Mouse (Mus musculus) adrenal gland, adult 8-10 months (tissue): ENCODE results near the gene Ulk4. TPM values are rescaled to one million over a fixed set of nuclear protein-coding genes. Genes with fewer than 3 reads are reported as not detected.
A peak's percentile ranks its signal among the peaks of the same experiment; 100 is the strongest.
"Not testable (repeated sequence)": the region's sequence is repeated elsewhere in the genome, so short reads cannot be mapped to it uniquely, and the experiment has no call there.

ENCODE experiments used
- DNase-seq: peaks from one replicate; pipeline ENCODE4 v3.0.0; 2022
- total RNA-seq, 4 experiments: library from RNA; stranded (reverse); gene quantifications; 2 replicates each; pipeline ENCODE4 v1.2.4; 2022

The Ulk4 gene
- total RNA-seq, 4 experiments from 2014 or later: 1.7 to 4.8 (median 2.6) TPM

- no peak for DNase-seq
Measured at GRCm38 (mm10) chr9:121062671-121063070, 214.3 kb downstream of the Ulk4 start.

GRCm38 (mm10) chr9:121061820-121062623 lies 215.0 kb downstream of the Ulk4 start:
- DNase-seq: no peak

GRCm38 (mm10) chr9:121060331-121060730 lies 216.7 kb downstream of the Ulk4 start:
- DNase-seq: no peak

GRCm38 (mm10) chr9:121059286-121059685 lies 217.7 kb downstream of the Ulk4 start:
- DNase-seq: no peak

GRCm38 (mm10) chr9:121058538-121058937 lies 218.5 kb downstream of the Ulk4 start:
- DNase-seq: no peak

- DNase-seq: no peak
Measured at GRCm38 (mm10) chr9:121058116-121058515, 218.9 kb downstream of the Ulk4 start.

GRCm38 (mm10) chr9:121057401-121057800 lies 219.6 kb downstream of the Ulk4 start:
- DNase-seq: no peak

- no peak for DNase-seq
Measured at GRCm38 (mm10) chr9:121056526-121056925, 220.5 kb downstream of the Ulk4 start.

- DNase-seq: no peak
Measured at GRCm38 (mm10) chr9:121056036-121056435, 221.0 kb downstream of the Ulk4 start.

- not testable (repeated sequence) for DNase-seq
Measured at GRCm38 (mm10) chr9:121045657-121046056, 231.3 kb downstream of the Ulk4 start.

GRCm38 (mm10) chr9:121044471-121045206 lies 232.4 kb downstream of the Ulk4 start:
- no peak for DNase-seq

GRCm38 (mm10) chr9:121043021-121043420 lies 234.0 kb downstream of the Ulk4 start:
- no peak for DNase-seq

GRCm38 (mm10) chr9:121038396-121038795 lies 238.6 kb downstream of the Ulk4 start:
- no peak for DNase-seq

GRCm38 (mm10) chr9:121037975-121038374 lies 239.0 kb downstream of the Ulk4 start:
- no peak for DNase-seq

- DNase-seq: no peak
Measured at GRCm38 (mm10) chr9:121035296-121035695, 241.7 kb downstream of the Ulk4 start.

GRCm38 (mm10) chr9:121033596-121033995 lies 243.4 kb downstream of the Ulk4 start:
- no peak for DNase-seq

- no peak for DNase-seq
Measured at GRCm38 (mm10) chr9:121032322-121032964, 244.6 kb downstream of the Ulk4 start.

GRCm38 (mm10) chr9:121030949-121031348 lies 246.0 kb downstream of the Ulk4 start:
- no peak for DNase-seq

- DNase-seq: peak; percentile 45
Measured at GRCm38 (mm10) chr9:121029786-121030185, 247.2 kb downstream of the Ulk4 start.

GRCm38 (mm10) chr9:121023526-121024264 lies 253.3 kb downstream of the Ulk4 start:
- DNase-seq: no peak

- peak; percentile 30 for DNase-seq
Measured at GRCm38 (mm10) chr9:121020360-121020759, 256.6 kb downstream of the Ulk4 start.

- DNase-seq: no peak
Measured at GRCm38 (mm10) chr9:121019932-121020331, 257.1 kb downstream of the Ulk4 start.
